Mouse (Mus musculus) forelimb bud, embryonic 11.5 days (tissue): ENCODE data around the gene Rsph9.

Experiments
- DNase-seq: peaks from one replicate; pipeline ENCODE4 v3.0.0-alpha.2; 2012; ENCODE audit warnings: low read depth, low spot score

Rsph9 gene

GRCm38 (mm10) chr17:46102608-46103159 lies 41.3 kb downstream of the Rsph9 start:
- DNase-seq = no peak

- no peak for DNase-seq
These were observed 42.1 kb downstream of the Rsph9 start for GRCm38 (mm10) chr17:46101906-46102305.

GRCm38 (mm10) chr17:46098525-46098924 lies 45.5 kb downstream of the Rsph9 start:
- no peak for DNase-seq

- DNase-seq = no peak
These were observed 52.1 kb downstream of the Rsph9 start for GRCm38 (mm10) chr17:46091899-46092298.

- DNase-seq = no peak
These were observed 52.7 kb downstream of the Rsph9 start for GRCm38 (mm10) chr17:46091351-46091750.

GRCm38 (mm10) chr17:46086341-46086870 lies 57.6 kb downstream of the Rsph9 start:
- peak; percentile 94 for DNase-seq

- DNase-seq = no peak
These were observed 59.9 kb downstream of the Rsph9 start for GRCm38 (mm10) chr17:46084091-46084501.

GRCm38 (mm10) chr17:46083381-46083780 lies 60.6 kb downstream of the Rsph9 start:
- DNase-seq = no peak

GRCm38 (mm10) chr17:46081657-46082056 lies 62.4 kb downstream of the Rsph9 start:
- no peak for DNase-seq

GRCm38 (mm10) chr17:46081042-46081441 lies 63.0 kb downstream of the Rsph9 start:
- DNase-seq = no peak

- no peak for DNase-seq
These were observed 63.6 kb downstream of the Rsph9 start for GRCm38 (mm10) chr17:46080388-46080787.

- no peak for DNase-seq
These were observed 65.0 kb downstream of the Rsph9 start for GRCm38 (mm10) chr17:46079037-46079436.

- DNase-seq = no peak
These were observed 66.0 kb downstream of the Rsph9 start for GRCm38 (mm10) chr17:46077921-46078534.

- DNase-seq = no peak
These were observed 67.8 kb downstream of the Rsph9 start for GRCm38 (mm10) chr17:46076260-46076551.

GRCm38 (mm10) chr17:46075551-46076259 lies 68.3 kb downstream of the Rsph9 start:
- no peak for DNase-seq

GRCm38 (mm10) chr17:46075116-46075485 lies 68.9 kb downstream of the Rsph9 start:
- peak; percentile 29 for DNase-seq

GRCm38 (mm10) chr17:46074398-46075115 lies 69.5 kb downstream of the Rsph9 start:
- no peak for DNase-seq

- peak; percentile 79 for DNase-seq
These were observed 70.2 kb downstream of the Rsph9 start for GRCm38 (mm10) chr17:46073730-46074301.
